Mouse (Mus musculus): ENCODE measurements around the gene Olfr370.

DNA sequence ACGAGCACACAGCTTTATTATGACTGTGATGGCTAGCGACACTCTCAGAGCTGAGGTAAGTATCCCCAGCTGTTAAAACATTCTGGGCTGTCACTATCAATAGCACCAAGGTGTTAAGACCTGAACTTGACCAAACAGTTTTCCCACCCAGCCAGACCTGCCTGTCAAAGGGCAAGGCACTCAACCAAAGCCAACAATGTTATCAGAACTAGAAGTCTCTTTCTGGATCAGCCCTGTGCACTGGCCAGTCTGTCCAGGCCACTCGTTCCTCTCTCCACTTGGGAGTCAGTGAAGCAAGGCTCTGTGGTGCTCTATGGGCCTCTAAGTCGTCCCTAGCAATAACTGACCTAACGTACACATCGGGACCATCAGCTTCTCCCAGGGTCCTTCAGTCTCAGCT, 52.1 kb downstream of the Olfr370 start:
- TF ChIP-seq CTCF (IDR thresholded peaks at IDR 0.05; ENCODE audit: low read depth, low read length) = no peak
- TF ChIP-seq POLR2A (IDR thresholded peaks at IDR 0.05; ENCODE audit: extremely low read depth, insufficient read depth, low read length) = no peak

Measured in liver, adult 2 months (tissue).